Mouse (Mus musculus) hindbrain, embryonic 12.5 days (tissue): ENCODE data around the gene Slc25a3. TPM values are rescaled to one million over a fixed set of nuclear protein-coding genes. Genes with fewer than 3 reads are reported as not detected.

ENCODE experiments used
- ATAC-seq: fragments of 200-750 bp; cut with Nextera tagmentation; 2 replicates; pipeline ENCODE4 v1.8.0; 2017; ENCODE audit warnings: moderate TSS enrichment; ENCODE audit not compliant: low FRiP score
- H3K27ac ChIP-seq: fragments of 300-500 bp; sonication (generic); 2 replicates; pipeline ENCODE4 v1.5.1; 2016; ENCODE audit warnings: mild to moderate bottlenecking
- H3K27me3 ChIP-seq: fragments of 300-500 bp; sonication (generic); 2 replicates; pipeline ENCODE4 v1.6.1; 2016; ENCODE audit warnings: mild to moderate bottlenecking
- H3K36me3 ChIP-seq: fragments of 300-500 bp; sonication (generic); 2 replicates; pipeline ENCODE4 v1.6.1; 2016; ENCODE audit warnings: mild to moderate bottlenecking
- H3K4me1 ChIP-seq: fragments of 300-500 bp; sonication (generic); 2 replicates; pipeline ENCODE4 v1.6.1; 2016
- H3K4me2 ChIP-seq: fragments of 300-500 bp; sonication (generic); replicated peaks from 2 replicates; pipeline ENCODE4 v1.6.1; 2016; ENCODE audit warnings: mild to moderate bottlenecking
- H3K4me3 ChIP-seq: fragments of 300-500 bp; sonication (generic); 2 replicates; pipeline ENCODE4 v1.5.1; 2016; ENCODE audit warnings: mild to moderate bottlenecking
- H3K9ac ChIP-seq: fragments of 300-500 bp; sonication (generic); 2 replicates; pipeline ENCODE4 v1.6.1; 2016; ENCODE audit warnings: mild to moderate bottlenecking, moderate library complexity
- H3K9me3 ChIP-seq: fragments of 300-500 bp; sonication (generic); replicated peaks from 2 replicates; pipeline ENCODE4 v1.6.1; 2016; ENCODE audit warnings: mild to moderate bottlenecking
- WGBS: fragments of 180-500 bp; shearing (Covaris S2); methylation state at CpG from one replicate; pipeline ENCODE4 v1.1.7; 2016; 5-methylcytosine and 5-hydroxymethylcytosine counted together
- polyA plus RNA-seq: library from polyadenylated mRNA; unstranded; fragments of >200 nt; fragmentation: Nextera tagmentation; extraction: Ambion mirVana; gene quantifications from 2 replicates; pipeline ENCODE4 v1.2.1, GENCODE M21; 2016

The Slc25a3 gene
- polyA plus RNA-seq, 1 experiment from 2014 or later = 390 TPM

- H3K4me1 ChIP-seq = peaks cover 8% of the 10 kb centered on the region
- no peak overlapping the region for H3K9ac ChIP-seq
- H3K36me3 ChIP-seq = peaks cover 62% of the 10 kb centered on the region
- no peak for ATAC-seq
- WGBS = 91% methylated on average over 15 of the region's 15 CpGs
- H3K27ac ChIP-seq = no peak overlapping the region
- H3K4me3 ChIP-seq = no peak overlapping the region
- H3K4me2 ChIP-seq = no peak overlapping the region
- no peaks in the 10 kb centered on the region for H3K9me3 ChIP-seq
- H3K27me3 ChIP-seq = no peaks in the 10 kb centered on the region
Measured at GRCm38 (mm10) chr10:91162511-91163163, 38.8 kb upstream of the Slc25a3 start.

- 92% methylated on average over 11 of the region's 11 CpGs for WGBS
- no peak for ATAC-seq
- no peaks in the 10 kb centered on the region for H3K27me3 ChIP-seq
- H3K9me3 ChIP-seq = no peaks in the 10 kb centered on the region
- no peak overlapping the region for H3K4me2 ChIP-seq
- H3K27ac ChIP-seq = no peak overlapping the region
- H3K4me1 ChIP-seq = peaks cover 2% of the 10 kb centered on the region
- peaks cover 68% of the 10 kb centered on the region for H3K36me3 ChIP-seq
- no peak overlapping the region for H3K9ac ChIP-seq
- no peak overlapping the region for H3K4me3 ChIP-seq
Measured at GRCm38 (mm10) chr10:91162077-91162476, 38.2 kb upstream of the Slc25a3 start.

GRCm38 (mm10) chr10:91161006-91161405, 37.1 kb upstream of the Slc25a3 start:
- ATAC-seq = no peak
- no peak overlapping the region for H3K4me2 ChIP-seq
- H3K9ac ChIP-seq = no peak overlapping the region
- no peaks in the 10 kb centered on the region for H3K27me3 ChIP-seq
- H3K4me3 ChIP-seq = no peak overlapping the region
- peaks cover 76% of the 10 kb centered on the region for H3K36me3 ChIP-seq
- no peak overlapping the region for H3K27ac ChIP-seq
- no peaks in the 10 kb centered on the region for H3K4me1 ChIP-seq
- H3K9me3 ChIP-seq = no peaks in the 10 kb centered on the region
- 96% methylated on average over 5 of the region's 5 CpGs for WGBS

GRCm38 (mm10) chr10:91158442-91158841, 34.6 kb upstream of the Slc25a3 start:
- no peak overlapping the region for H3K4me3 ChIP-seq
- H3K27ac ChIP-seq = no peak overlapping the region
- no peak overlapping the region for H3K9ac ChIP-seq
- ATAC-seq = no peak
- WGBS = 86% methylated on average over 8 of the region's 8 CpGs
- H3K36me3 ChIP-seq = peaks cover 81% of the 10 kb centered on the region
- H3K4me1 ChIP-seq = no peaks in the 10 kb centered on the region
- H3K27me3 ChIP-seq = no peaks in the 10 kb centered on the region
- H3K9me3 ChIP-seq = no peaks in the 10 kb centered on the region
- H3K4me2 ChIP-seq = no peak overlapping the region

- no peak for ATAC-seq
- Histone ChIP-seq H3K9me3 (no peaks in the 10 kb centered on the region), H3K27ac (no peak overlapping the region), H3K27me3 (no peaks in the 10 kb centered on the region), H3K4me3 (no peak overlapping the region), H3K9ac (no peak overlapping the region), H3K4me2 (no peak overlapping the region), H3K4me1 (no peaks in the 10 kb centered on the region), H3K36me3 (peaks cover 71% of the 10 kb centered on the region)
- 93% methylated on average over 6 of the region's 6 CpGs for WGBS
Measured at GRCm38 (mm10) chr10:91156338-91156737, 32.5 kb upstream of the Slc25a3 start.

GRCm38 (mm10) chr10:91153894-91154503, 30.1 kb upstream of the Slc25a3 start:
- WGBS = 90% methylated on average over 10 of the region's 10 CpGs
- Histone ChIP-seq H3K36me3 (peaks cover 81% of the 10 kb centered on the region), H3K9ac (no peak overlapping the region), H3K27ac (no peak overlapping the region), H3K4me2 (no peak overlapping the region), H3K27me3 (no peaks in the 10 kb centered on the region), H3K9me3 (no peaks in the 10 kb centered on the region), H3K4me3 (no peak overlapping the region), H3K4me1 (no peaks in the 10 kb centered on the region)
- ATAC-seq = no peak

- ATAC-seq = no peak
- 97% methylated on average over 7 of the region's 7 CpGs for WGBS
Measured at GRCm38 (mm10) chr10:91145413-91145812, 21.6 kb upstream of the Slc25a3 start.

GRCm38 (mm10) chr10:91143313-91144230, 19.7 kb upstream of the Slc25a3 start:
- Histone ChIP-seq H3K27ac (0 out of 2 replicates have a peak overlapping the region, but pooled peaks have one; percentile 3), H3K36me3 (peaks cover 25% of the 10 kb centered on the region), H3K4me3 (no peak overlapping the region), H3K4me2 (no peak overlapping the region), H3K27me3 (no peaks in the 10 kb centered on the region), H3K9ac (no peak overlapping the region), H3K4me1 (no peaks in the 10 kb centered on the region), H3K9me3 (no peaks in the 10 kb centered on the region)
- WGBS = 71% methylated on average over 18 of the region's 18 CpGs
- no peak for ATAC-seq

More at GRCm38 (mm10) chr10:91145413-91145812, 21.6 kb upstream of the Slc25a3 start:
- Histone ChIP-seq H3K4me3 (no peak overlapping the region), H3K4me1 (no peaks in the 10 kb centered on the region), H3K27ac (no peak overlapping the region), H3K4me2 (no peak overlapping the region), H3K36me3 (peaks cover 42% of the 10 kb centered on the region), H3K27me3 (no peaks in the 10 kb centered on the region), H3K9me3 (no peaks in the 10 kb centered on the region), H3K9ac (no peak overlapping the region)

- WGBS = 61% methylated on average over 10 of the region's 10 CpGs
- Histone ChIP-seq H3K27me3 (no peaks in the 10 kb centered on the region), H3K9me3 (no peaks in the 10 kb centered on the region), H3K27ac (no peak overlapping the region), H3K4me3 (no peak overlapping the region), H3K36me3 (peaks cover 22% of the 10 kb centered on the region), H3K4me1 (no peaks in the 10 kb centered on the region), H3K9ac (no peak overlapping the region), H3K4me2 (no peak overlapping the region)
- ATAC-seq = no peak
Measured at GRCm38 (mm10) chr10:91142654-91143191, 18.9 kb upstream of the Slc25a3 start.

GRCm38 (mm10) chr10:91141564-91141963, 17.7 kb upstream of the Slc25a3 start:
- Histone ChIP-seq H3K4me2 (no peak overlapping the region), H3K9me3 (no peaks in the 10 kb centered on the region), H3K4me1 (no peaks in the 10 kb centered on the region), H3K4me3 (no peak overlapping the region), H3K27me3 (no peaks in the 10 kb centered on the region), H3K36me3 (peaks cover 13% of the 10 kb centered on the region), H3K9ac (no peak overlapping the region), H3K27ac (no peak overlapping the region)
- ATAC-seq = no peak
- WGBS = 48% methylated on average over 2 of the region's 2 CpGs

- no peaks in the 10 kb centered on the region for H3K27me3 ChIP-seq
- no peak overlapping the region for H3K4me3 ChIP-seq
- H3K4me1 ChIP-seq = no peaks in the 10 kb centered on the region
- H3K9ac ChIP-seq = no peak overlapping the region
- no peaks in the 10 kb centered on the region for H3K9me3 ChIP-seq
- WGBS = 92% methylated on average over 14 of the region's 14 CpGs
- no peak overlapping the region for H3K4me2 ChIP-seq
- no peaks in the 10 kb centered on the region for H3K36me3 ChIP-seq
- no peak for ATAC-seq
- no peak overlapping the region for H3K27ac ChIP-seq
Measured at GRCm38 (mm10) chr10:91139148-91139766, 15.4 kb upstream of the Slc25a3 start.

GRCm38 (mm10) chr10:91138317-91138716, 14.5 kb upstream of the Slc25a3 start:
- H3K36me3 ChIP-seq = no peaks in the 10 kb centered on the region
- ATAC-seq = no peak
- no peak overlapping the region for H3K9ac ChIP-seq
- H3K27ac ChIP-seq = no peak overlapping the region
- WGBS = 91% methylated on average over 3 of the region's 3 CpGs
- no peaks in the 10 kb centered on the region for H3K9me3 ChIP-seq
- H3K4me2 ChIP-seq = no peak overlapping the region
- H3K4me1 ChIP-seq = no peaks in the 10 kb centered on the region
- no peaks in the 10 kb centered on the region for H3K27me3 ChIP-seq
- H3K4me3 ChIP-seq = no peak overlapping the region
